Mouse (Mus musculus) c-Kit-positive CD71-positive TER-119-negative erythroid progenitor cells, embryonic 14.5 days (primary cell): ENCODE results near the gene Fam168a.
A peak's percentile ranks its signal among the peaks of the same experiment; 100 is the strongest.

Experiments used
- DNase-seq: peaks from one replicate; pipeline ENCODE4 v3.0.0-alpha.2; 2013; ENCODE audit warnings: low read depth

The Fam168a gene

GRCm38 (mm10) chr7:100780192-100780591, 73.8 kb downstream of the Fam168a start:
- no peak for DNase-seq

GRCm38 (mm10) chr7:100784650-100785049, 78.2 kb downstream of the Fam168a start:
- no peak for DNase-seq

DNA sequence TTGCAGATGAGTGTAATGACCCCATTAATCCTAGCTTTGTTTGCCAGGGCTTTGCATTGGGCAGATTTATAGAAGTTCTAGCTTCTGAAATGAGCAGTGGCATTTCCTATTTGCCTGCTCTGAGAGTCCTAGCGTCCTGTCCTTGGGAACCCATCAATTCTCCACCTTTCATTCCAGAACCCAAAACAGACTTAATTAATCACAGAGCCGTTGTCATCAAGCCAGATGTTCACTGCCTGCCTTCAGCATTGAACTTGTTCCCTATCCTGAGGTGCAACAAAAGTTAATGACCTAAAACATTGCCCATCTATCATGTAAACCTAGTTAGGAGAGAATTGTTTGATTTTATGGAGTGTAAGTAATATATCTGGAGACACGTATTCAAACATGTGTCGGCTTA, 79.0 kb downstream of the Fam168a start:
- no peak for DNase-seq

DNA sequence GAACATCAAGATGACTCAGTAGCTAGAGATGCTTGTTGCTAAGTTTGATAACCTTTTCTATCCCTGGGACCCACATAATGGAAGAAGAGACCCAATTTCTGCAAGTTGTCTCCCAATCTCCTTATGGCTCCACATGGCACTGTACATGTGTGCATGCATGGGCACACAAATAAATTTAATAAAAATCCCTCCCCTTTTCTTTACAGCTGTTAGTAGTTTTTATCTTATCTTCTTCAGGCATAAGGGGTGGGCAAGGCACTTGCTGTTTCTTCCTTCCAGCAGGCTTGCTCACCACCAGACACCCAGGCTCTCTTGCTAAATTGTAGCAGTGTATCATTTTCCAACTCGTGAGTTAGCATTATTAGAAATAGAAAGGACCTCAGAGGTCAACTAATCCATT, 79.6 kb downstream of the Fam168a start:
- DNase-seq: peak; percentile 55

- DNase-seq: no peak
Measured at GRCm38 (mm10) chr7:100788291-100788690, 81.9 kb downstream of the Fam168a start.

DNA sequence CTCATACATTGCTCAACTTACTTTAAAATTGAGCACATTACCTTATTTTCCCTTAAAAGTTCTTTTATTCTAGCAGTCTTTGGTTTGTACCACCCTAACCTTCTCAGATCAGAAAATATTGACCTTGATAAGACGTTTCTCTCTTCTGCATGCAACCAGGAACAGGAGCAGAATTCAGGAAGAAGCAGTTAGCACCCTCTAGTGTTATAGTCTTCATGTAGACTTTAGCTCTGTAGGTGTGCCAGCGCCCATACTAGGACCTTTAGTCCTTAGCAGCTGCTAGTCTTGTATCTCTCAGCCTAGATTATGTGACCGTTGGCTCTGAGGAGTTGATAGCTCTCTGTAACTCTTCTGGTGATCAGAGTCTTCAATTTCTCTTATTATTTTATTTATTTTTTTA, 92.4 kb downstream of the Fam168a start:
- no peak for DNase-seq

DNA sequence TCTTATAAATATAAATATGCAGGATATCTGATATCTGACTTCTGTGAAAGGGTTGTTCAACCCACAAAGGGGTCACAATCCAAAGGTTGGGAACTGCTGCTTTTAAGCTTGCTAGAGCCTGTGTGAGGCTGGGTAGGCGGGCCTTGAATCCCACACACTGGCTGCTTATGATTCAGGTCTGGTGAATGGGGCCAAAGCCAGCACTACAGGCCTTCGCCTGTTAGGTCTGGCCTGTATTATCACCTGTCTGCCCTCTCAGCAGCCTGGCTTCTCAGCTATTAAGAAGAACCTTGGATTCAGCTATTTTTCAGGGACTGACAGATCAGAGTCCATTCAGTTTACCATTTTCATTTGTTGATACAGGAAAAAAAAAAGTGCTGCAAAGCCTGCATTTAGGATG, 99.0 kb downstream of the Fam168a start:
- no peak for DNase-seq

DNA sequence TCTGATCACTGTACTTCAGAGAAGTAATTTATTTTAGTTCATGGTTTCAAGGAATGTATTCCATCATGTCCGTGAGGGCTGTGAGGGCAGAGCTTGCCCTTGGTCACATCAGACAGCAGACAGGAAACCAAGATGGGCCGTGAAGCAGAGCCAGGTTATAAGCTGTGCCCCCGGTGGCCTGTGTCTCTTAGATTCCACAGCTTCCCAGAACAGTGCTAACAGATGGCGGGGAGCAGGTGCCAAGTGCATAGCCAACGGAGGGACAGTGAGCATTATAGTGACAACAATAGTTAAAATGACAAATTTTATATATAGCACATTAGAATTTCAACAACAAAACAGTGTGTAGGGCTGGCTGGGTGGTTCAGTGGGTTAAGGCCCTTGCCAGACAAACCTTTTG, 105.5 kb downstream of the Fam168a start:
- DNase-seq: no peak

DNA sequence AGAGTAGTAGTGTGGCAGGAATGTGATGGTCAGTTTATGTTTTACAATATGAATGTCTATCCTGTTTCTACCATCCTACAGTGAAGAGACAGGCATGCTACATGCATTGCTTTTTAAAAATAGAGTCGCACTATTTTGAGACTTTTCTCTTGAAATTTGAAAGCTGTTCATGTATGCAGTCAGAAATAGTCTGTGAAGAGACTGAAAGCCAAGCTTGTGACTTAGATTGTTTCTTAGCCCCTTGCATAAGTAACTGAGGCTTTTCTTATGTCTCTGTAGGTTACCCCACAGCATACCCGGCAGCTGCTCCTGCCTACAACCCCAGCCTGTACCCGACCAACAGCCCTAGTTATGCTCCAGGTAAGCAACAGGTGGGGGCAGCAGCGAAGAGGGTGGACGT, 106.2 kb downstream of the Fam168a start:
- no peak for DNase-seq

GRCm38 (mm10) chr7:100815900-100816570, 109.6 kb downstream of the Fam168a start:
- no peak for DNase-seq

DNA sequence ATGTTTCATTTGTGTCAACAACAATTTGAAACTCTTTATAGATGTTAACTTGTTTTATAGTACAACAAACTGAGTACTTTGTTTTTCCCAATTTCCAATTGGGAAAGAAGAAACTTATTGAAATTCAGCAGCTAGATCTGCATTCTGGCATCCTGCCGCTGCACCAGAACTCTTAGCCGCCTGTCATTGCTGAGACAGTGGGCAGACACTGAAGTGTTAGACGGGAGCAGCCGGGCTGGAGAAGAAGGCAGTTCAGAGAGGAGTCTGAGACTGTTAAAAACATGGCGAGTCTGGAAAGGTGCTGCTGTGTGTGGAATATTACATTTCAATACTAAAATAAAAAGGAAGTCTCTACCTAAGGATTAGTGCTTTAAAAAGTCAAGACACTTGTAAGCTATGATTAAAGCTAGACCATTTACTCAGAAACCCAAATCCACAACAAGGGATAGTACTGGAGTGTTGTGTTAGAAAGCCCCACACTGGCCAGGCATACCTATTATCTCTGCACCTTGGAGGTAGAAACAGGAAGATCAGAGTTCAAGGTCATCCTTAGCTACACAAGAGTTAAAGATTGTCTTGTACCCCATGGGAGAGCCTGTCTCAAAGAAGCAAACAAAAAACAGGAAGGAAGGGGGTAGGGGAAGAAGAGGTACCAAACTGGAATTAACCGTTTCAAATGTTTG, 110.5 kb downstream of the Fam168a start:
- DNase-seq: no peak

DNA sequence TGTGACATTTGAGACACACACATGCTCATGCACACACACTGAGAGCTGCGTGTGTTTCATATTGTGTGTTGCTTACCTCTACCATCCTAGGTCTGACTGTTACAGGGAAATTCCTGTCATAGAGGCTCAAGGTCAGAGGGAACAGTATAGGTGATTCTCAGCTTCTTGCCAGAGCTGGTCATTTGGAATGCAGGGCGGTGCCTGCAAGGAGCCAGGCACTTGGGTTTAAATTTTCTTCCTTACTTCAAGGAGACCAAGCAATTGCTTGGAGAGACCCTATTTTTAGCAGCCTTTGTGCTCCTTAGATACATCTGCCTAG, 111.0 kb downstream of the Fam168a start:
- DNase-seq: no peak

DNA sequence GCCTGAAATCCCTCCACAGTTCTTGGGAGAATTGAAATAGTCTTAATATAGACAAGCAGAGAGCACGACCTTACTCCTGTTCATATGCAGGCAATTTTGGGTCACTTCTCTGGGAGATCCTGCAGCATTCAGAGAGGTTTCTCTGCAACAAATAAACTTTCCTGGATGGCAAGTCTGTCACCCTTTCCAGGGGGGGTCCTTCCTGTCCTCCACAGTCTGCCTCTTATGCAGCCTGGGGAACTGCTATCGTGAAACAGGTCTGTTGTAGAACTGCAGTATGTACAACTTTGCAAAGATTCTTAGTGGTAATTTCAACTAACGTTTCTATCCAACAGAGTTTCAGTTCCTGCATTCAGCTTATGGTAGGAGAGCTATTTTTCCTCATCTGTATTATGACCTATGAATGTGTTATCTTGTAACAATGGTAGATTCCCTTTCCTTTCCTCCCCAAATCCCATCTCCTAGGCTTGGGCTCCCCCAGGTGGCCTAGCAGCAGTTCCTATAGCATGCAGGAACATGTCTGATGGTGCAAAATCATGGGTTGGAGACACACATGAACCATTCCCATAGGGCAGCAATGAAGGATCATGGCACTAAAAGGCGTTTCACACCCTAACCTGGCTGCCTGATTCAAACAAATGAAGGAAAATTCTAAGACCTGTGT, 112.1 kb downstream of the Fam168a start:
- DNase-seq: no peak

DNA sequence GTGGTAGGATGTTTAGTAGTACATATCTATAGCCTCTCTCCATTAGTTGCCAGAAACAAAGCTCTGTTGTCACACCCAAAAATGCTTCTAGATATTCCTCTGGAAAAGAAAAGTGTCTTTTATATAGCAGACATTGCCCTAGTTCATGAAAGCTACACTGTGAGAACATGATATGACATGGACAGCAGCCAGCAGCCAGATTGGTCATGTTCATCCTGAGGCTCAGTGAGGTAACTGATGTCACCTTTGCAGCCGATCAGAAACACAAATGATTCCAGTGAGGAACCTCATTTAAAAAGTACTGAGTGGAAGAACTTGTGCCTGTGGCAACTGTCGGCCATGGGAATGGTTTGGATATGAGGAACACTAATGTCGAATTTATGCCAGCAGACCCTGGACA, 118.2 kb downstream of the Fam168a start:
- DNase-seq: no peak

GRCm38 (mm10) chr7:100828549-100828948, 122.1 kb downstream of the Fam168a start:
- no peak for DNase-seq

DNA sequence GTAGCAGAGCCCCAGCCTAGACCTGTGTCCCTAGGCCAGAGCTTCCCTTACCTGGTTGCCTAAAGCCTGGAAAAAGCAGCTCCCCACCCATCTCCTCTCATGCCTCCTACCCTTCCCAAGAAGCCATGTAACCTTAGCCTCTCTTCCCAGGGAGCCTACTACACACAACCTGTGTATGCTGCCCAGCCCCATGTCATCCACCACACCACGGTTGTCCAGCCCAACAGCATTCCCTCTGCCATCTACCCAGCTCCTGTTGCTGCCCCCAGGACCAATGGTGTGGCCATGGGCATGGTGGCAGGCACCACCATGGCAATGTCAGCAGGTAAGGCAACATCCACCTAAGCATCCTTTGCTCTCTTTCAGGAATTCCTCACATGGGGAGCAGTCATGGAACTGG, 127.4 kb downstream of the Fam168a start:
- DNase-seq: no peak

DNA sequence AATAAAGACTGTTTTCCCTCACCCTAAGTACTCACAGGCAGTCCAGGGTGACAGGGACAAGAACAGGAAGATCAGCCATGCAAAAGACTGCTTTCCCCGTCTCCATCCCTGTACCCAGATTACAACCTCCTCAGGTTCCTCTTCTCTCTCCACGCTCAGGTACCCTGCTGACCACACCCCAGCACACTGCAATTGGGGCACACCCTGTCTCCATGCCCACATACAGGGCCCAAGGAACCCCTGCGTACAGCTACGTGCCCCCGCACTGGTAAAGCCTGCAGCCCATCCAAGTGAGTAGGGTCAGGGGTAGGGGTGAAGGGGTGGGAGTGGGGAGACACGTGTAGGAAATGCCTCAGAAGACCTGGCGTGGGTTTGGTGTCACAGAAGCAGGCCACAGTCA, 128.7 kb downstream of the Fam168a start:
- DNase-seq: no peak

DNA sequence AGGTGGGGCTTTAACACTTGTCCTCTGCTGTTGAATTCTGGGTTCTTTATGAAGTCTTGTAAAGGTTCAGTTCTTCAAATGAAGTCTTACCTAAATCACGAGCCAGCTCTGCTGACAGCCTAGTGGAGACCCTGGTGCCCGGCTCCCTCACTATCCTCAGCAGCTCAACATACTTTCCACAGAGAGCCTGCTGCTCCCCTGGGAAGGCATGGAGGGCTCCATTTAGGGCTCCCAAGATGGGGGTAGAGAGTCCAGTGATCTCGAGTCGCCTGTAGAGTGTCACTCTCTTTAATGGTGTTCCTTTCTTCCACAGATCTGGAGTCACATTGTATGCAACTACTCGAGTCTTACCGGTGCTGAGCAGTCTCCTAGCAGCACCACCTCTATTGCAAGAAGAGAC, 129.3 kb downstream of the Fam168a start:
- no peak for DNase-seq

DNA sequence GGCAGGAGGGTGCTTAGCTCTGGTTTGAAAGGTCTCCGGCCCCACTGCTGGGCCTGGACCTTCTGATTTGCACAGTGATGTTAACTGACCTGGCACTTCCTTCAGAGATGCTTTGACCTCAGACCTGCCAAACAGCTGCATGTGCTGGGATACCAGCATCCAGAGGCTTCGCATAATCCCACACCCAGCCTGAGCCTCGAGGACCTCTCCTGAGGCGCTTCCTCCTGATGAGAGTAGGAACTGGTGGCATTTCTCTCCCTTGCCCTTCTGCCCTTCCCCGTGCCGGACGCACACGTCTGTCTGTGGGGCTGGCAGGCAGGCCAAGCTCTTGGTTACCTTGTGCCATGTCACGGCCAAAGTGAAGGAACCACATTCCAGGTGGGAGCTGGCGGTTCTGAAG, 130.2 kb downstream of the Fam168a start:
- no peak for DNase-seq

- DNase-seq: no peak
Measured at GRCm38 (mm10) chr7:100837701-100838100, 131.3 kb downstream of the Fam168a start.

GRCm38 (mm10) chr7:100839632-100840402, 133.4 kb downstream of the Fam168a start:
- DNase-seq: no peak

DNA sequence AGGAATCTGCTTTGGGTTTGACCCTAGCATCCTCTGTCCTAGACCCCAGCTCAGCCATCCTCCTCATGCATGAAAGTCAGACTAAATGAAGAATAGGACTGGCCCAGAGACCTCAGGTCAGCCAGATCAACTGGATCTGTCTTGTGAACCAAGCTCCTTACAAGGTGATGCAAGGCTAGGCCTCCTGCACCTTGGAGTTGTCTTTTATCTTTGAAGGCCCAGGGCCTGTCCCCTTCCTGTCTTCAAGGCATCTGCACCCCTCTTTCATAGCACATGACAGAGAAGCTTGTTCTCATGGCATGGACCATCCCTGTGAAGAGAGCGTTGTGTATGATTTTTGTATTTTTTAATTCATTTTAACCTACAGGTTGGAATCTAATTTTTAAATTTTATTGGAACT, 134.5 kb downstream of the Fam168a start:
- no peak for DNase-seq

DNA sequence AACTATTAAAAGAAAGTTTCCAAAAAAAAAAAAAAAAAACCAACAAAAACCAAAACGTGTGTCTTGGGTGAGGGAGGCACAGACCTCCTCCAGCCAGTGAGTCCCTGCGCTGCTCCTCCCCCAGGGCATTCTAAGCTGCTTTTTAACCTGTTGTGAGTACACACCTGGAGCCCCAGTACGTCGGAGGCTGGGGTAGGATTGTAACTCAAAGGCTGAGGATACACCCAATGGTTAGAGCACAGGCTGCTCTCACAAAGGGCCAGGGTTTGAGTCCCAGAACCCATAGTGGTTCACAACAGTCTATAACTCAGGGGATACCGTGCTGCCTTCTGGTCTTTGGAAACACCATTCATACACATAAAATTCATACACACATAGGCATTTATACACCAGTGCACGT, 135.2 kb downstream of the Fam168a start:
- DNase-seq: no peak
